Mouse (Mus musculus) limb, embryonic 10.5 days (tissue): ENCODE measurements at regions not wholly inside any gene's neighbourhood (a gene's known extent, or its start where the extent isn't known, plus 50 kb on each side); places are given as distances from the start of the nearest gene placed in this dataset.

ENCODE experiments used
- DNase-seq: peaks from one replicate; pipeline ENCODE4 v3.0.0-alpha.2; 2017; ENCODE audit warnings: low spot score
- H3K27ac ChIP-seq: fragments of 300-500 bp; sonication (generic); 2 replicates; pipeline ENCODE4 v1.5.1; 2016; ENCODE audit warnings: mild to moderate bottlenecking
- H3K27me3 ChIP-seq: fragments of 300-500 bp; sonication (generic); 2 replicates; pipeline ENCODE4 v1.6.1; 2016; ENCODE audit warnings: low read depth, mild to moderate bottlenecking; ENCODE audit not compliant: poor library complexity, severe bottlenecking
- H3K36me3 ChIP-seq: fragments of 300-500 bp; sonication (generic); 2 replicates; pipeline ENCODE4 v1.6.1; 2016; ENCODE audit warnings: mild to moderate bottlenecking, moderate library complexity
- H3K4me1 ChIP-seq: fragments of 300-500 bp; sonication (generic); 2 replicates; pipeline ENCODE4 v1.6.1; 2016
- H3K4me3 ChIP-seq: fragments of 300-500 bp; sonication (generic); 2 replicates; pipeline ENCODE4 v1.5.1; 2016; ENCODE audit warnings: mild to moderate bottlenecking, moderate library complexity
- H3K9me3 ChIP-seq: fragments of 300-500 bp; sonication (generic); replicated peaks from 2 replicates; pipeline ENCODE4 v1.6.1; 2016; ENCODE audit warnings: mild to moderate bottlenecking
- WGBS: fragments of 180-500 bp; shearing (Covaris S2); methylation state at CpG from one replicate; pipeline ENCODE4 v1.1.7; 2016; 5-methylcytosine and 5-hydroxymethylcytosine counted together

DNA sequence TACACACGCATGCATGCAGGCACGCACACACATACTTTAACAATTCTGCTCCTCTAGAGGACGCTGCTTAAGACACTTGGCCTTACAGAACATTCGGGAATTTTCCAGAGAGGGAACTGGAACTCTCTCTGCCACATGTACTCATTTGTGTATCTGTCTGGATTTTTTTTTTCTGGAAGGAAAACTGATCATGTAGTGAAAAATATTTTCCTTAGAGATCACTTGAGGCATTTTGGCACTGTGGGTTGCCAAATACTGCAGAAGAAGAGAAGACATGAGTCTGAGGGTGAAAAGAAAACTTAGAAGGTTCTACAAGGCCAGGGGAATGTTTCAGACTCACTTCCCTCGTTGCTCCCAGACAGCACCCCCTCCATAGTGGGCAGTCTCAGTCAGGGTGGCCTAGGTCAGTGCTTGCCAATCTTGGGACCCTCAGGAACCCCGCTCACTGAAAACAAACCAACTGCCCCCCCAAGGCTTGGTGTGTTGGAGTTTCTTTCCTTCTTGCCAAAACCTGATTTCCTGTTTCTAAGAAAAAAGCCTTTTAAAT, 203.0 kb downstream of the Gm12728 start:
- no peak for DNase-seq
- 0 out of 2 replicates have a peak overlapping the region, but pooled peaks have one; percentile 57 for H3K27ac ChIP-seq
- whole genome bisulfite sequencing = 86% methylated on average over 6 of the region's 6 CpGs

GRCm38 (mm10) chr4:105994390-105994798, 204.7 kb downstream of the Gm12728 start:
- Histone ChIP-seq H3K9me3 (no peaks in the 10 kb centered on the region), H3K27me3 (no peaks in the 10 kb centered on the region), H3K4me1 (peaks cover 24% of the 10 kb centered on the region), H3K4me3 (no peak overlapping the region), H3K36me3 (no peaks in the 10 kb centered on the region), H3K27ac (peak overlapping the region; percentile 44)
- DNase-seq = peak; percentile 50
- WGBS = 42% methylated on average over 14 of the region's 14 CpGs

More for the DNA sequence above, 203.0 kb downstream of the Gm12728 start:
- no peaks in the 10 kb centered on the region for H3K36me3 ChIP-seq
- no peaks in the 10 kb centered on the region for H3K9me3 ChIP-seq
- no peak overlapping the region for H3K4me3 ChIP-seq
- H3K4me1 ChIP-seq = peaks cover 24% of the 10 kb centered on the region
- H3K27me3 ChIP-seq = no peaks in the 10 kb centered on the region

DNA sequence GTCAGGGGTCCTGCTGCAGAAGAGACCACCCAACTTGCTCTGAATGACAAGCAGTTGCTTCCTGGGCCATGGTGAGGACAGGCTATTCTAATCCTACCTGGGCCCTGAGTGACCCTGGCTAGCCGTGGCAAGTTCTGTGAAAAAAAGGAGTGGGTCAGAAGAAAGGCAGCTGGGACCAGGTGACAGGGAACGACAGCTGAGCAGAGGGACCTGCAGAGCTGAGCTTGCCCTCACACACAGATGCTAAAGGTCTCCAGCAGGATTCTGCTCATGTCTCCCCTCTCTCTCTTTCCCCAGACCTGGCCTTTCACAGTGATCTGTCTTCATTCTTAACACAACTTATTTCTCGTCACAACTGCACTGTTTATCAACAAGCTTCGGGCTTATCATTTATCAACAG, 206.4 kb downstream of the Gm12728 start:
- peak overlapping the region; percentile 33; the same call in 1 of the 2 replicates for H3K27ac ChIP-seq
- no peak for DNase-seq
- peaks cover 24% of the 10 kb centered on the region for H3K4me1 ChIP-seq
- no peaks in the 10 kb centered on the region for H3K9me3 ChIP-seq
- H3K4me3 ChIP-seq = no peak overlapping the region
- no peaks in the 10 kb centered on the region for H3K27me3 ChIP-seq
- H3K36me3 ChIP-seq = no peaks in the 10 kb centered on the region
- 59% methylated on average over 4 of the region's 4 CpGs for WGBS

DNA sequence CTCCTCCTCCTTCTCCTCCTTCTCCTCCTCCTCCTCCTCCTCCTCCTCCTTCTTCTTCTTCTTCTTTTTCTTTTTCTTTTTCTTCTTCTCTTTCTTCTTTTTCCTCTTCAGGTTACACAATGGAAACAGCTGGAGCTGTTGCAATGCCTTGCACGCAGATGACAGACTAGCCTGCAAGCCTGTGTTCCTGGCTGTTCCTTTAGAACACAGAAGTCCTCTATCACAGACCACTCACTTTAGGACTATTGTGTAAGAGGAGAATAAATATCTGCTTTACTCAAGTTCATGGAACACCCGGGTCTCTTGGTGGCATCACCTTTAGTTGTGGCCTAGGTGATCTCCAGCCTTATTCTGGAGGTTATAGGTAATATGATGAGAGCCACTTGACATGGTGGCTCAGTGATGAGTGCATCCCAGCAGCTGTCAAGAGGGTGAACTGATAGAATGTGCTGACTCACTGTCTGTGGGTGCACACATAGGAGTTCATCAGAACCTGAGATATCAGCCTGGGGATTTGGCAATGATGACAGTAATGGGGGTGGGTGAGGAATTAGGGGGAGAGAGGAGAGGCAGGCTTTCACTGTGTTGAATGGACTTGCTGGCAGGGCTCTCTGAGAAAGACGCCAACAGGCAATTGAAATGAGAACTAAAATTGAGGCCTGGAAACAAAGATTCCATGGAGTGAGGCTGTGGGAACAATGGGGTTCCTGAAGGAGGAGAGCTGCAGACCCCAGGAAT, 207.4 kb downstream of the Gm12728 start:
- H3K36me3 ChIP-seq = no peaks in the 10 kb centered on the region
- no peak overlapping the region for H3K4me3 ChIP-seq
- H3K27ac ChIP-seq = peak overlapping the region; percentile 37; the same call in 1 of the 2 replicates
- 92% methylated on average over 3 of the region's 3 CpGs for WGBS
- no peaks in the 10 kb centered on the region for H3K9me3 ChIP-seq
- DNase-seq = no peak
- H3K27me3 ChIP-seq = no peaks in the 10 kb centered on the region
- peaks cover 24% of the 10 kb centered on the region for H3K4me1 ChIP-seq

DNA sequence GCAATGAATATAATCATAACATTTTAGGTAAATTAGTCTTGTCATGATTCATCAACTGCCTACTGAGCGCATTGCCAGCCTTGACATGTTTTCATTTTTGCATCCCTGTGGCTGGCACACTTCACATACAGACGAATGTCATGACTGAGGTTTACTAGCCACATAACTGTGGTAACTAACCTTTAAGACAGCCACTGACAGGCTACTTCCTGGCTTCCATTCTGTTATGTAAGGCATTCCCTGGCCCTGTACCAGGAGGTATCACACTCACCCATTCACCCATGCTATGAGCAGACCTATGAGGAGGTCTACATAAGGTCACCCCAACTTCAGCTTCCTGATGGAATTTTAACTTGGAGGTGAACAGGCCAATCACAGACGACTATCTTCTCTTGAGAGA, 212.8 kb downstream of the Gm12728 start:
- Histone ChIP-seq H3K4me3 (no peak overlapping the region), H3K36me3 (no peaks in the 10 kb centered on the region), H3K27me3 (no peaks in the 10 kb centered on the region), H3K9me3 (no peaks in the 10 kb centered on the region), H3K27ac (no peak overlapping the region), H3K4me1 (peaks cover under 1% of the 10 kb centered on the region; the same call in 1 of the 2 replicates)
- no peak for DNase-seq
- WGBS = 88% methylated on average over 3 of the region's 3 CpGs

DNA sequence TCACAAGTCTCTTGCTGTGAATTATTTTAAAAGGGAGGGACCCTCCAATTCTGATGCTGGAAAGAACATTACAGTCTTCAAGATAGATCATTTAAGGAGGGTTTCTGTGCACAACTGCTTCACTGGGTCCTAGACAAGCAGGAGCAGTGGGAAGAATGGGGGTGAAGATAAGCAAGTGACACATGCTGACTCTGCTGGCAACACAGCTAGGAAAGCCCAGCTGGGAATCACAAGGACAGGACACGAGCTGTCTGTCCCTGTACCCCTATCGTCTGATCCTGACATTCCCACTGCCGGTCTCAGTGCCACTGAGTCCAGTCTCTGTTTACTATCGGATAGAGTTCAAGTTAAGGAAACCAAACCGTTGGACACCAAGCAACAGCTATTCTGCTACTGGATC, 216.3 kb downstream of the Gm12728 start:
- H3K4me3 ChIP-seq = no peak overlapping the region
- no peaks in the 10 kb centered on the region for H3K9me3 ChIP-seq
- H3K27me3 ChIP-seq = no peaks in the 10 kb centered on the region
- no peaks in the 10 kb centered on the region for H3K36me3 ChIP-seq
- 0 out of 2 replicates have a peak, but pooled peaks cover 2% of the 10 kb centered on the region for H3K4me1 ChIP-seq
- WGBS = 88% methylated on average over 5 of the region's 5 CpGs
- H3K27ac ChIP-seq = no peak overlapping the region
- no peak for DNase-seq

- H3K27ac ChIP-seq = no peak overlapping the region
- H3K27me3 ChIP-seq = no peaks in the 10 kb centered on the region
- H3K4me1 ChIP-seq = 0 out of 2 replicates have a peak, but pooled peaks cover 5% of the 10 kb centered on the region
- H3K4me3 ChIP-seq = no peak overlapping the region
- H3K9me3 ChIP-seq = no peaks in the 10 kb centered on the region
- no peak for DNase-seq
- 85% methylated on average over 8 of the region's 8 CpGs for WGBS
- no peaks in the 10 kb centered on the region for H3K36me3 ChIP-seq
Measured at GRCm38 (mm10) chr4:106007334-106008190, 217.9 kb downstream of the Gm12728 start.

DNA sequence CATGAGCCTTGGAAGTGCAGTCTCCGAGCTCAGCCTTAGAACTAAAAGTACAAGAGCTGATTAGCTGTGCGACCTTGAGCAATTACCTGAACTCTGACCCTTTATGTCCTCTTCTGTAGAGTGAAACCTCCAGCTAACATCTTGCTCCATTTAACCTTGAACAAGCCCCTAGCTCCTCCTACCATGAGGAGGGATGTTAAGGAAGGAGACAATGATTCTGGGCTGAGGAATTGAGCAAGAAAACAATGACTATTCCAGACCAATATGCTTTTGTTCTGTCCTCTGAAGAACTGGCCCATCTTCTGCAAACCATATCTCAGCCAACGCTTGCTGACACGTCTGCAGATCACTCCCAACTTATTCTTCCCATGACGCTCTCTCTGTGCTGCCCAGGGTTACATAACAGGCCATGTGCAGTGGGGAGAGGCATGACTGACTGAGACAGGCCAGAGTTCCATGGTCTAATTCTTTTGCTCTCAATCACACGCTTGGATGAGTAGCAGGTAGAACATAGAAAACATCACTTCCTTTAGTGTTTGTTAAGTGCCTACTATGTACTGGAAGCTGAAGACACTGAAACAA, 227.5 kb downstream of the Gm12728 start:
- Histone ChIP-seq H3K27me3 (no peaks in the 10 kb centered on the region), H3K4me1 (peaks cover 45% of the 10 kb centered on the region), H3K27ac (no peak overlapping the region), H3K4me3 (no peak overlapping the region), H3K9me3 (no peaks in the 10 kb centered on the region), H3K36me3 (no peaks in the 10 kb centered on the region)
- 80% methylated on average over 6 of the region's 6 CpGs for WGBS
- DNase-seq = no peak

- H3K27me3 ChIP-seq = no peaks in the 10 kb centered on the region
- H3K4me3 ChIP-seq = no peak overlapping the region
- H3K9me3 ChIP-seq = no peaks in the 10 kb centered on the region
- 0 out of 2 replicates have a peak overlapping the region, but pooled peaks have one; percentile 19 for H3K27ac ChIP-seq
- peaks cover 62% of the 10 kb centered on the region for H3K4me1 ChIP-seq
- no peak for DNase-seq
- 82% methylated on average over 4 of the region's 4 CpGs for WGBS
- H3K36me3 ChIP-seq = no peaks in the 10 kb centered on the region
Measured at GRCm38 (mm10) chr4:106018936-106019335, 229.3 kb downstream of the Gm12728 start.

- Histone ChIP-seq H3K27me3 (no peaks in the 10 kb centered on the region), H3K36me3 (no peaks in the 10 kb centered on the region), H3K27ac (peak overlapping the region; percentile 48; the same call in 1 of the 2 replicates), H3K4me3 (no peak overlapping the region), H3K4me1 (peaks cover 76% of the 10 kb centered on the region), H3K9me3 (no peaks in the 10 kb centered on the region)
- 37% methylated on average over 4 of the region's 4 CpGs for WGBS
- no peak for DNase-seq
Measured at GRCm38 (mm10) chr4:106020338-106020737, 230.7 kb downstream of the Gm12728 start.

DNA sequence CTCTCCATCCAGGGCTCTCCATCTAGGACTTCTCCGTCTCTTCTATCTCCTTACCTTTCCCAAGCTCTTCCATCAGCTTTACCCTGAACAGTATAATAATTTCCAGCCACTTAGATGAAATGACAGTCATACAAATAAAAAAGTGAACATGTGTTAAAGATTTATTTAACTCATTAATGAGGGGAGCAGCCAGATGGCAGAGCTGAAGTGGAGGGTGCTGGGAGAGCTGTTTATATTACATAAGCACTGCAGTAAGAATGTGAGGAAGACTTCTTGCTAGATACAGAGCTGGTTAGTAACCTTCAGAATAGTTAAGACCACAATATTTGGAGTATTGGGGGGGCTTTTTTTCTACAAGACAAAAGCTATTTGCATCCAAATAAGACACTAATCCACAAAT, 234.9 kb downstream of the Gm12728 start:
- Histone ChIP-seq H3K36me3 (no peaks in the 10 kb centered on the region), H3K4me3 (no peak overlapping the region), H3K27ac (no peak overlapping the region), H3K27me3 (no peaks in the 10 kb centered on the region), H3K9me3 (no peaks in the 10 kb centered on the region), H3K4me1 (peaks cover 71% of the 10 kb centered on the region)
- DNase-seq = no peak
- 91% methylated on average over 1 of the region's 1 CpGs for WGBS

- 30% methylated on average over 15 of the region's 15 CpGs for WGBS
- peak; percentile 58 for DNase-seq
- H3K27me3 ChIP-seq = no peaks in the 10 kb centered on the region
- H3K4me1 ChIP-seq = peaks cover 56% of the 10 kb centered on the region
- H3K36me3 ChIP-seq = no peaks in the 10 kb centered on the region
- no peaks in the 10 kb centered on the region for H3K9me3 ChIP-seq
- H3K4me3 ChIP-seq = peak overlapping the region; percentile 23; the same call in 1 of the 2 replicates
- H3K27ac ChIP-seq = peak overlapping the region; percentile 70
Measured at GRCm38 (mm10) chr4:106025966-106026637, 236.4 kb downstream of the Gm12728 start.
